Mouse (Mus musculus) MEL (cell line): ENCODE measurements around the gene Mrpl2.

Source experiments
- CTCF ChIP-seq, 3 experiments: IDR thresholded peaks in 2 of 3; conservative IDR thresholded peaks in 1 of 3; 2 replicates each; pipeline ENCODE4 v1.5.1; 2011 to 2012; ENCODE audit warnings: low read length in 3 of 3, low read depth in 2 of 3, mild to moderate bottlenecking in 2 of 3, improper control_type of control experiment in 1 of 3, inconsistent platforms in 1 of 3, mixed read lengths in 1 of 3, moderate library complexity in 1 of 3; ENCODE audit not compliant: control insufficient read depth in 1 of 3, insufficient read depth in 1 of 3, poor library complexity in 1 of 3, severe bottlenecking in 1 of 3
- EP300 ChIP-seq, 2 experiments: IDR thresholded peaks; 2 replicates each; pipeline ENCODE4 v1.6.1; 2011; ENCODE audit warnings: improper control_type of control experiment in 2 of 2, low read length in 2 of 2, low read depth in 1 of 2, mild to moderate bottlenecking in 1 of 2
- ETS1 ChIP-seq: IDR thresholded peaks from 2 replicates; pipeline ENCODE4 v1.6.1; 2012; ENCODE audit warnings: low read depth, mild to moderate bottlenecking, inconsistent platforms, low read length, improper control_type of control experiment, moderate library complexity
- GABPA ChIP-seq: IDR thresholded peaks from 2 replicates; pipeline ENCODE4 v1.6.1; 2012; ENCODE audit warnings: low read depth, mild to moderate bottlenecking, inconsistent platforms, low read length, improper control_type of control experiment, moderate library complexity
- MAX ChIP-seq: IDR thresholded peaks from 2 replicates; pipeline ENCODE4 v1.6.1; 2011; ENCODE audit warnings: low read length, improper control_type of control experiment
- MYC ChIP-seq: IDR thresholded peaks from 2 replicates; pipeline ENCODE4 v1.6.1; 2011; ENCODE audit warnings: low read depth, mild to moderate bottlenecking, low read length, improper control_type of control experiment, moderate library complexity
- POLR2A ChIP-seq, 2 experiments: IDR thresholded peaks; 2 replicates each; pipeline ENCODE4 v1.6.1; 2011 to 2012; ENCODE audit warnings: low read length in 2 of 2, mild to moderate bottlenecking in 2 of 2, control low read depth in 1 of 2, improper control_type of control experiment in 1 of 2, low read depth in 1 of 2, moderate library complexity in 1 of 2; ENCODE audit not compliant: control insufficient read depth in 1 of 2, insufficient read depth in 1 of 2, poor library complexity in 1 of 2
- TAL1 ChIP-seq: IDR thresholded peaks from 2 replicates; pipeline ENCODE4 v1.6.1; 2012; ENCODE audit warnings: mild to moderate bottlenecking, inconsistent platforms, low read length, moderate library complexity, mixed read lengths
- TCF12 ChIP-seq: IDR thresholded peaks from 2 replicates; pipeline ENCODE4 v1.6.1; 2014; ENCODE audit warnings: low read depth, mild to moderate bottlenecking, inconsistent platforms, low read length, improper control_type of control experiment, moderate library complexity

GRCm38 (mm10) chr17:46644916-46645475 lies 1.0 kb upstream of the Mrpl2 start:
- TF ChIP-seq EP300 (IDR thresholded peaks at IDR 0.05; ENCODE audit: low read depth in 1 of 2, low read length in 2 of 2) (no peak), ETS1 (no peak), POLR2A (IDR thresholded peaks at IDR 0.05; ENCODE audit: control insufficient read depth in 1 of 2, insufficient read depth in 1 of 2, low read depth in 1 of 2, low read length in 2 of 2, poor library complexity in 1 of 2) (no peak), CTCF (IDR thresholded peaks at IDR 0.05 in 2 of 3, conservative IDR thresholded peaks at IDR 0.05 in 1 of 3; ENCODE audit: control insufficient read depth in 1 of 3, insufficient read depth in 1 of 3, low read depth in 2 of 3, low read length in 3 of 3, poor library complexity in 1 of 3, severe bottlenecking in 1 of 3) (no peak), TCF12 (no peak), TAL1 (no peak), GABPA (no peak), MAX (no peak), MYC (no peak)
